Mouse (Mus musculus) E14TG2a.4 (cell line): ENCODE results near the gene Sfxn4.
"Not testable (repeated sequence)": the region's sequence is repeated elsewhere in the genome, so short reads cannot be mapped to it uniquely, and the experiment has no call there.

Source experiments
- H3K27me3 ChIP-seq: 2 replicates; pipeline ENCODE4 v1.6.1; 2014; ENCODE audit warnings: low read length, control low read depth; ENCODE audit not compliant: insufficient read depth
- H3K36me3 ChIP-seq: 2 replicates; pipeline ENCODE4 v1.6.1; 2014; ENCODE audit warnings: low read length, control low read depth; ENCODE audit not compliant: insufficient read depth
- H3K4me1 ChIP-seq: replicated peaks from 2 replicates; pipeline ENCODE4 v1.6.1; 2014; ENCODE audit warnings: low read depth, low read length, control low read depth
- H3K4me3 ChIP-seq: replicated peaks from 2 replicates; pipeline ENCODE4 v1.5.1; 2014; ENCODE audit warnings: mild to moderate bottlenecking, low read length
- H3K9me3 ChIP-seq: 2 replicates; pipeline ENCODE4 v1.6.1; 2014; ENCODE audit warnings: low read length, control low read depth
- CTCF ChIP-seq: conservative IDR thresholded peaks from 2 replicates; pipeline ENCODE4 v1.5.1; 2014; ENCODE audit warnings: low read length
- NANOG ChIP-seq: IDR thresholded peaks from 2 replicates; pipeline ENCODE4 v1.6.1; 2014; ENCODE audit warnings: borderline replicate concordance, low read length, mixed read lengths
- POU5F1 ChIP-seq: IDR thresholded peaks from 2 replicates; pipeline ENCODE4 v1.6.1; 2014; ENCODE audit warnings: low read length, borderline replicate concordance

The Sfxn4 gene

GRCm38 (mm10) chr19:60871366-60871765 is 10.1 kb upstream of the Sfxn4 start:
- Histone ChIP-seq H3K36me3 (peaks cover 58% of the 10 kb centered on the region), H3K27me3 (no peaks in the 10 kb centered on the region), H3K9me3 (no peaks in the 10 kb centered on the region), H3K4me3 (no peak overlapping the region), H3K4me1 (peaks cover 16% of the 10 kb centered on the region)
- TF ChIP-seq CTCF (no peak), NANOG (no peak), POU5F1 (no peak)

DNA sequence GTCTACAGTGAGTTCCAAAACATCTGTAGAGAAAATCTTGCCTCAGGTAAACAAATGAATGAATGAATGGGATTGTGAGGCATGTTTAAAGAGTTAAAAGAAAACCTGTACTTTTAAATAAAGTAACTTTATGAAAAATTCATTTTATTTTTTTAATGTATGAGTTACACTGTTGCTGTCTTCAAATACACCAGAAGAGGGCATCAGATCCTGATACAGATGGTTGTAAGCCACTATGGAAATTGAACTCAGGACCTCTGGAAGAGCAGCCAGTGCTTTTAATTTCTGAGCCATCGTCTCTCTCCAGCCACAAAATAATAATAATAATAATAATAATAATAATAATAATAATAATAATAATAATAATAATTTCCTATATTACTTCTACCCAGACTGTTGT is 9.2 kb upstream of the Sfxn4 start:
- peaks cover 62% of the 10 kb centered on the region for H3K36me3 ChIP-seq
- H3K9me3 ChIP-seq: no peaks in the 10 kb centered on the region
- peaks cover 16% of the 10 kb centered on the region for H3K4me1 ChIP-seq
- no peak overlapping the region for H3K4me3 ChIP-seq
- H3K27me3 ChIP-seq: no peaks in the 10 kb centered on the region
- TF ChIP-seq NANOG (no peak), CTCF (peak; percentile 9; the same call in 1 of the 2 replicates)

DNA sequence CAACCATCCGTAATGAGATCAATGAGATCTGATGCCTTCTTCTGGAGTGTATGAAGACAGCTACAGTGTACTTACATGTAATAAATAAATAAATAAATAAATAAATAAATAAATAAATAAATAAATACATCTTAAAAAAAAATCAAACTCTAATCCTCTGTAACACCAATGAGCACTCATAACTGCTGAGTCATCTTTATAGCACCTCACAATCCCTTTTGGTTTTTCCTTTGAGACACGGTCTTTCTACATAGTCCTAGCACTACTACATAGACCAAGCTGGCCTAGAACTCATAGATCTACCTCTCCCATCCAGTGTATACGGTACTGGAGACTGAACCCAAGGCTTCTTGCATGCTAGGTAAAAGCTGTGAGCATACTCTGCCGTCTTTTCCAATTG is 4.9 kb upstream of the Sfxn4 start:
- H3K36me3 ChIP-seq: peaks cover 61% of the 10 kb centered on the region
- not testable (repeated sequence) for H3K27me3 ChIP-seq, H3K4me1 ChIP-seq, H3K4me3 ChIP-seq, H3K9me3 ChIP-seq

- TF ChIP-seq CTCF (no peak), POU5F1 (no peak), NANOG (no peak)
- Histone ChIP-seq H3K27me3 (no peaks in the 10 kb centered on the region), H3K36me3 (0 out of 2 replicates have a peak, but pooled peaks cover 3% of the 10 kb centered on the region), H3K4me3 (no peak overlapping the region), H3K4me1 (no peaks in the 10 kb centered on the region), H3K9me3 (no peaks in the 10 kb centered on the region)
Observed at GRCm38 (mm10) chr19:60845731-60846130, 15.5 kb downstream of the Sfxn4 start.

GRCm38 (mm10) chr19:60843324-60843723 is 18.0 kb downstream of the Sfxn4 start:
- Histone ChIP-seq H3K4me3 (no peak overlapping the region), H3K27me3 (no peaks in the 10 kb centered on the region), H3K9me3 (no peaks in the 10 kb centered on the region), H3K4me1 (no peaks in the 10 kb centered on the region), H3K36me3 (peaks cover 17% of the 10 kb centered on the region)
- TF ChIP-seq POU5F1 (no peak), NANOG (no peak), CTCF (no peak)

DNA sequence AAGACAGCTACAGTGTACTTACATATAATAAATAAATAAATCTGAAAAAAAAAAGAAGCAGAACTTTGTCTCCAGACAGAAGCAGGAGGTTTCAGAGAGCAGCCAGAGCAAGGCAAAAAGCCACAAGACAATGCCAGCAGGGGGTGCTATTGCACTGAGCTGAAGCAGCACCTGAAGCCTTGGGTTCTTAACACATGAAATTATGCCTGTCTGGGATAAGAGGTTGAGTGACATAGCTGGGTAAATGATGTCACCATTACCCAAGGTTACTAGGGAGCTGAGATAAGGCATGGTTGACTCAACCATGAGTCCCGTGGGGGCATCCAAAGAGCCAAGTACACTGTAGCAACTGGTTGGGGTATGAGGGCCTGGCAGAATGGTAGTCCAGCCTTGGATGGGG is 23.5 kb downstream of the Sfxn4 start:
- Histone ChIP-seq H3K9me3 (no peaks in the 10 kb centered on the region), H3K36me3 (peaks cover 47% of the 10 kb centered on the region), H3K4me3 (no peak overlapping the region), H3K4me1 (no peaks in the 10 kb centered on the region), H3K27me3 (no peaks in the 10 kb centered on the region)
- TF ChIP-seq CTCF: peak; percentile 50
- TF ChIP-seq NANOG: no peak
- no peak for TF ChIP-seq POU5F1

DNA sequence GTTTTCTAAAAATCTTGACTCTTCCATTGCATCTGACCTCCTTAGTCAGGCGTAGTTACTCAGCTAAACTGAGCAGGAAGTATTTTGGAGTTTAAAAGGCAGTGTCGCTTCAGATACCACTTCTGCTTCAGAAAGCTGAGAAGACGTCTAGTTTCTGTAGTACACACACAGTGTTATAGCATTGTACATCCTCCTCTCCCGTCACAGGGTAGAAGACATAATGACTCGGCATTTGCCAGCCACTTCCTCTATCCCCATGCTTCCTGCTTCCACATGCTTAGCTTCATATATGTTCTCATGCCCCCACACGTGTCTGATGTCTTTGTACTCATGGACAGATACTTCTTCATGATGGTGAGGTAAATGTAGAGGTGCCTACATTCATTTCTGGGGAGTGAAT is 42.6 kb downstream of the Sfxn4 start:
- Histone ChIP-seq H3K4me3 (no peak overlapping the region), H3K36me3 (peaks cover 60% of the 10 kb centered on the region), H3K27me3 (no peaks in the 10 kb centered on the region), H3K4me1 (no peaks in the 10 kb centered on the region), H3K9me3 (no peaks in the 10 kb centered on the region)
- TF ChIP-seq NANOG: no peak
- no peak for TF ChIP-seq CTCF
- no peak for TF ChIP-seq POU5F1

- TF ChIP-seq POU5F1 (no peak), CTCF (no peak), NANOG (no peak)
- Histone ChIP-seq H3K4me3 (no peak overlapping the region), H3K36me3 (peaks cover 27% of the 10 kb centered on the region), H3K27me3 (no peaks in the 10 kb centered on the region), H3K4me1 (peaks cover 16% of the 10 kb centered on the region), H3K9me3 (no peaks in the 10 kb centered on the region)
Observed at GRCm38 (mm10) chr19:60813133-60813532, 48.1 kb downstream of the Sfxn4 start.

DNA sequence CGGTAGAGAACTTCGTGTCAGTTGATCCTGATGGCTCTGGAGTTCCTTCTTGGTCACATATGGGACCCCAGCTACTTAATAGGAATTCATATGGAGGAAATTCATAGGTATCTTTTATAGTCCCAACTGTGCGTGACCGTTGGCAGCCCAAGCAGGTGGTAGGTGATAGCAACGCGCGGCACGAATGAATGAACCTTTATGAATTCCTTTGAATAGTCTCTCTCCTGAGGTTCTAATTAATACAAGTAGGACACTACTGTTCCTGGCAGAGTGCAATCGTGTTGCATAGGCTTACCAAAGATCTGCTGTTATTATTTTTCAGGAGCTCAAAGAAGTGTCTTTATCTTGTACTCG is 49.3 kb downstream of the Sfxn4 start:
- Histone ChIP-seq H3K9me3 (no peaks in the 10 kb centered on the region), H3K27me3 (no peaks in the 10 kb centered on the region), H3K4me3 (peak overlapping the region; percentile 80), H3K4me1 (peaks cover 16% of the 10 kb centered on the region), H3K36me3 (peaks cover 20% of the 10 kb centered on the region)
- no peak for TF ChIP-seq CTCF
- no peak for TF ChIP-seq NANOG
- TF ChIP-seq POU5F1: no peak
